Mouse (Mus musculus): ENCODE measurements around the gene Iqsec1.

The Iqsec1 gene

DNA sequence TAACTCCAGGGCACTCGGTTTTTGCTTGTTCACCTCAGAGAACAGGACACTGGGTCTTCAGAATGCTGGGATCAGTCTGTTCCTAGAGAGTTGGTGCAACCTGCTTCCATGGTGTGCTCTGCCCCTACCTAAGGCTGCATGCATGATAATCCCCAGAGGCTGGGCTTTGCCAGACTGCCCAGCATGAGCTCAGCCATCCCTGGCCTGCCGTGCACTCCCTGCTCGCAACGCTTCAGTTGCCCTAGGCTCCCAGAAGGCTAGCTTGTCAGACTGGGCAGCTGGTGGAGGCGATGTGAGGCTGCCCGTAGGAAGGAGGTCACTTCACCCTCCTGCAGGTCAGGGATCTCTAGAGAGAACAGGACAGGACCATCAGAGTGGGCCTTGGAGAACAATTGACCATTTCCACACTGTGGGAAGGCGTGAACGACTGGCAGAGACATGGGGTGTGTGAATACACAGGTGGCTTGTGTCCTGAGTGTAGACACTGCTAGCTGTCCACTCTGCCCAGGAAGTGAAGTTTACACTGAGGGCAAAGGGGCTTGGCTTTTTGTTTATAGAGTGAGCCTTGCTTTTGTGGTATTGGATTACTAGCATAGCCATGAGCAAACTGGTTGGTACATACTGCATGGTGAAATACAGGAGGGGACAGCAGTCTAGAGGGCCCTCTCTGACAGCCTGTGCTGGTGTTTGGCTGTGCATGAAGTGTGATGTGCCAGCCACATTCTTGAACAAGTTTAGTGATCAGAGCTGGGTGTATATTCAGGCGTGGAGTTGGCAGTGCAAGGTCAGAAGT, 367.5 kb downstream of the Iqsec1 start:
- no peak for DNase-seq (ENCODE audit: low spot score)

DNA sequence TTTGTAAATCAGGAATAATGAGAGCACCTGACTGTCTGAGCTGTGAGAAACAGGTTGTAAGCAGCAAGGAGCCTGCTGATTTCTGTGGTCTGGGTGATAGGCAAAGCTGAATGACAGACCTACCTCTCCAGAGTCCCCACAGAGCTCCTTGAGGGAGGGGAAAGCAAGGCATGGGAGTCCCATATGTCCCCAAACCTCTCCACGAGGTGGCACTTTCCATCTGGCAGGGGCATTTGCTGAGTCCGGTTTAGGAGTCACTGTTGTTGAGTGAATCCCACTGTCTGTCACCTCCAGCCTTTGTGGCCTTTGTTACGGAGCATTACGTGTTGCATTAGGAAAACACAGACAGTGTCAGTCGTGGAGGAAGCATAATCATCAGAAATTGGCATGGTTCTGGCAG, 368.5 kb downstream of the Iqsec1 start:
- DNase-seq (ENCODE audit: low spot score) = no peak

DNA sequence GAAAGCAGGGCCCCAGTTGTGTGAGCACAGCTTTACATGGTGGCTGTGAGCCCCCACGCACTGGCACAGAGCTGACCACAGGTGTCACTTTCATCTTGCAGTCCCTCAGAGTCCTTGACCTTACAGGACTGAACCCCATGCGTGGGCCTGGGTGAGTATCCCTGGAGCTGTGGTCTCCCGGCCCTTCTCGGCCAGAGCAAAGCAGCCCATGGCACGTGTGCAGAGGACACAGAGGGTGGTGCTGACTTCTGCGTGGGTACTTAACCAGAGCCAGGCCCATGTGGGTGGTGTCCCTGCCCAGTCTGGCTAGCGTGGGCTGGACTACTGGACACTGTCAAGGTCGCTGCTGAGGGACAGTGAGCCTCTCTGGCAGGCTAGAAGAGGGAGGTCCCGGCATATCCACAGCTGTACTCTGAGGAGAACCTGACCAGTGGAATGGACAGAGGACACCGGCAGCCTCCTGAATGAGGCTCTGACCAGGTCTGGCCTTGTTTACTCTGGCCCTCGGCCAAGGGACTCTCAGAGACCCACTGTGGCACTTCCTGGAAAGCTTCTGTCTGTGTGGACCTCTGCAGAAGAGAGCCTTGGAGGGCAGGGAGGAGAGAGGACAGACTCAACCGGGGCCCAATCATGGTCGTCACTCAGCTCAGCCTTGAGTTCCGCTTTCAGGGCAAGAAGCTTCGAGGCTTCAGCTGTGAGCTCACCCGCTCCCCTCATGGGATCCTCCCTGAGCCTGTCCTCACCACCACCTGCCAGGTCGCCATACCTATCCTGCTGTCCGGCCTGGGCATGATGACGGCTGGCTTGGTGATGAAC, 369.5 kb downstream of the Iqsec1 start:
- DNase-seq (ENCODE audit: low spot score) = no peak

DNA sequence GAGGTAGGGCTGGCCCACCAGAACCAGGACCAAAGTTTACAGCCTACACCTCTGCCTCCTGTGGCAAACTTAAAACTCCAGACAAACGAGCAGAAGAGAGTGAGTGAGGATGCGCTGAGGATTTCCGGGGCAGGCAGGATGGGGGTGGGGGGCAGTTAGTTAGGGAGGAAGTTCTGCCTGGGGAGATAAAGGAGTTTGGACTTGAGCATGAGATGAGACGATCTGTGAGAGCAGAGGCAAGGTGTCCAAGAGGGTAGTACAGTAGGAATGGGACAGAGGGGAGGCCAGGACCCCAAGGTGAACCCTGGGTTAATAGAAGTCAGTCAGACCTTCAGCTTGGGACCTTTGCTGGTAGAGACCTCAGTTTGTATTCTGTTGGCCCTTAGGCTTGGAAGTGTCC, 370.2 kb downstream of the Iqsec1 start:
- no peak for DNase-seq (ENCODE audit: low spot score)

DNA sequence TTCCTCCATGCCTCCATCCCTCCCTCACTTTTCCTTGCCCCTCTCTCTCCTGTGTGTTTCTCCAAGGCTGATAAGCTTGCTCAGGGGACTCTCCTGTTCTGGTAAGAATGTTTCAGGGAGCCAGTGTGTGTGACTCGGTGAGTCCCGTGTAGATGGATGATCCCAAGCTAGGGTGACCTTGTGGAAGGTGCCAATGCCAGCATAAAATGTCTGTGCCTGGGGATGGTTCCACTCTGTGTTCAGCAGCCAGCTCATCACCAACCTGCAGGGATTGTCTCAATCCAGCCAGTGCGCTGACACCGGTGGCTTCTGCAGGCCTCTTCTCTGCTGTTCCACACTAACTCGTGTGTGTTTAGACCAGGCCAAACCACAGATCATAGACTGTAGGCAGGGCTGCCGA, 372.0 kb downstream of the Iqsec1 start:
- DNase-seq (ENCODE audit: low spot score) = no peak

DNA sequence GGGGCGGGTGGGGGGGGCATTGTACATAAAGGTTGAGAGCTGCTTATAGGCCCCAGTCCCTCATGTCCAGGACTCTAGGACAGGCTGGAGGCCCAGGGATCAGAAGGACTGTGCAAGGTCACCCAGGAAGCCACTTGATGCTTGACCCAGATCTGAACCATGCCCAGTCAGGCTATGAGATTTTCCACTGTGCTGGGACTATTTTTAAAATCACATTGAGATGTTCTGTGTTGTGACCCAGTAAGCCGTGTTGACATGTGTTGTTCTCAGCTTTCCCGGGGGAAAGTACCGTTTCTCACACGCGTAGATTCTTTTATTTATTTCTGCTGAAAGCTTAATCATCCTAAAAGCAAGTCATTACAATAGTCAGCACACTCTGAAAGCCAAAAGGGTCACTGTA, 372.5 kb downstream of the Iqsec1 start:
- DNase-seq (ENCODE audit: low spot score) = no peak

DNA sequence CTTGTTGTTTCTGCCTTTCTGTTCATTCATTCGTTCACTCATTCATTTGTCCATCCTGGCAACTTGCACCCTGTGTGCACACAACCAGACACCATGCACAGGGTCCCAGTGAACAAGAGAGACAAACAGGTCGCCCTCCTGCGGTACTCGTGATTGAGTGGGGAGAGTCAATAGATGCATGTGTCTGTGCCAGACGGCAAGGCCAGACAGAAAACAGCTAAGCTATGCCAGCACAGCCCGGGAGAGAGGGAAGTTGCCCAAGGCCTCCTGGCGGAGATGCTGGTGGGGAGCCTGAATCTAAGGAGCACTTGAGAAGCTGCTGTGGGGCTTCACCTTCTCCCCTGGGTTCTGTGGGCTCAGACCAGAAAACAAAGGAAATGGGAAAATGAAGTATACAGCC, 373.1 kb downstream of the Iqsec1 start:
- DNase-seq (ENCODE audit: low spot score) = no peak

DNA sequence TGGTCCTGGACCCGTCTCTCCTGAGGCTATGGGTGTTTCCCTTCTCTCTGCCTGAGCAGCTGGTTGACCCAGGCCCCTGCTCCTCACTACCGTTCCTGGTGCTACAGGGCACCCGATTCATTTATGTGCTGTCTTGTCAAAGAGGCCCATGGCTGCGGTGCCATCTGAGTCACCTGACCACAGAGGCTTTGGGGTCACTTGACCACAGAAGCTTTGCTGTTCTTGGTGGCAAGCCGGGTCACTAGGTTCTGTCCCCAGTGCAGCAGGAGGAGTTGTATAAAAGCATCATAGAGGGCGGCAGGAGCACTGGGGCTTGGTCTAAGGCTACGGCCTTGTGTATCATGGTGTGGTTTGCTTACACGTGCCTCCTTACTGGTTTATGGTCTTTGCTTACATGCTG, 375.2 kb downstream of the Iqsec1 start:
- DNase-seq (ENCODE audit: low spot score) = no peak

DNA sequence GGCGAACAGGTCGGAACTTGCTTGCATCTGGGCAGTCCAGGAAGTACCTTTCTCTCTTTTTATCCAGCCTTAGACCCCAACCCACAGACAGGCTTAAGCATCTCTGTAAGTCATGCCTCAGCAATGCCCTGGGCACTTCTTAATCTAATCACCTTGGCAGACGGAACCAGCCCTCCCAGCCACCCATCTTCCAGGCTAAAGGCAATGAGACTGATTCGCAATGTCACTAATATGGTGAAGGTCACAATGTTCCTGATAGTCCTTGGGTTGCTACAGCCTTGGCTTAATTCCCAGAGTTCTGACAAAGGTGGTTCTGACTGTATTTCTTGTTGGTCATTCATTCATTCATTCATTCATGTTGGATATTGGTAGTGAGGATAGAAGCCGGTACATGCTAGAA, 378.2 kb downstream of the Iqsec1 start:
- DNase-seq (ENCODE audit: low spot score) = no peak

DNA sequence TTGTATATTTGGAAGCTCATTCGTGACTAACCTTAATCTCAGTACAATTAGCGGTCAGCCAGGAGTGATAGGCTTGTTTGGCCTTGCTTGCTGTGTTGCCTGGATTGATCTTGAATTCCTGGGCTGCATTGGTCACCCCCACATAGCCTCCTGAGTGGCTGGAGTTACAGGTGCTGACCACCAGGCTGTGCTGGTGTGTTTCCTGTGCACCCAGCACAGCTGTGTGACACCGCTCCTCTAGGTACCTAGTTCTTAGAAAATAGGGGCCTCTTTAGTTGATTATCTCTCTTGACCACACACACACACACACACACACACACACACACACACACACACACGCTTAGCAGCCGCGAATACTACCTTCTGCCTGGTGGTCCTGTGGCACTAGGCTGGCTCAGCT, 380.3 kb downstream of the Iqsec1 start:
- no peak for DNase-seq (ENCODE audit: low spot score)

DNA sequence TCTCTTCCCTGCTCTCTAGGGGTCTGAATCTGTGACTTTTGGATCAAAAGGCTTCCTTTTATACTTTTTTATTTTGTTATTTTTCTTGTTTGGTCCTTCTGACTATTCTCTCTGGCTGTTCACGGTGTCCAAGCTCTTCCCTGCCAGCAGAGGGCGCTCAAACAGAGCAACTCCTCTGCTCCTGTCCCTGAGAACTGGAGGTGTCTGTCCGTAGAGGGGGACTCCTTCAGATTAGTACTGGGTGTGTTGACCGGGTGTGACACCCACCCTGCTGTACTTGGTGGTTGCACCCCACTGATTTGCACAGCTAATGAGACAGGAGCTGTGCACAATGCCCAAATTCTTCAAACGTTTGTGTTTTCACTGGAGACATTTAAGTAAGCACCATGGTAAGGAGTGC, 381.3 kb downstream of the Iqsec1 start:
- peak; percentile 54 for DNase-seq (ENCODE audit: low spot score)

DNA sequence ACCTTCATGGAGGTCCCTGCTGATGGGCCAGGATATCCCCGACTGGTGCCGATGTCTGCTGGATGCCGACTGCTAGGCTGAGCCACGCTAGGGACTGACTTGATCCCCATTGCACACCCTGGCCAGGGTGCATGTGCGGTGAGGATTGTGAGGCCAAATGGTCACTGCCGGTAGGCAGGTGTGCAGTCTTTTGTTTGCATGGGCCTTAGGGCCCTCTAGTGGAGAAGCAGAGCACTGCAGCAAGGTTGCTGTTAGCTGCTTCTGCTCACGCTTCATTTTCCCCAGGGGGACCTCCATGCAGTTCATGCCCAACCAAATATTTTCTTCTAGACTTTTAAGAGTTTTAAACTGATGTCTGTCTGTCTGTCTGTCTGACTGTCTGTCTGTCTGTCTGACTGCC, 381.9 kb downstream of the Iqsec1 start:
- no peak for DNase-seq (ENCODE audit: low spot score)

Data from ovary, postnatal 14 days (tissue).